Mouse (Mus musculus): Measurements from ENCODE around the gene Borcs8.

The Borcs8 gene

DNA sequence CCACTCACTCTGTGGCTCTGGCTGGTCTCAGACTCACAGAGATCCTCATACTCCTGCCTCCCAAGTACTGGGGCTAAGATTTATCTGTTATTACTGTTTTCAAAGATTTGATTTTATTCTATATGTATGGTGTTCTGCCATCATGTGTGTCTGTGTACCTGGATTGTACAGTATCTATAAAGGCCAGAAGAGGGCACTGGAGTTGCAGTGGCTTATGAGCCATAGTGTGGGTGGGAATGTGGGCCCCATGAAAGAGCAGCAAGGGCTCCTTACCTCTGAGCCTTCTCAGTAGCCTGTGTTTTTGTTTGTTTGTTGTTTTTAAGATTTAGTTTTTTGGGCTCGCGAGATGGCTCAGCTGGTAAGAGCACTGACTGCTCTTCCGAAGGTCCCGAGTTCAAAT, 39.8 kb downstream of the Borcs8 start:
- DNase-seq (ENCODE audit: low spot score) = peak; percentile 26

DNA sequence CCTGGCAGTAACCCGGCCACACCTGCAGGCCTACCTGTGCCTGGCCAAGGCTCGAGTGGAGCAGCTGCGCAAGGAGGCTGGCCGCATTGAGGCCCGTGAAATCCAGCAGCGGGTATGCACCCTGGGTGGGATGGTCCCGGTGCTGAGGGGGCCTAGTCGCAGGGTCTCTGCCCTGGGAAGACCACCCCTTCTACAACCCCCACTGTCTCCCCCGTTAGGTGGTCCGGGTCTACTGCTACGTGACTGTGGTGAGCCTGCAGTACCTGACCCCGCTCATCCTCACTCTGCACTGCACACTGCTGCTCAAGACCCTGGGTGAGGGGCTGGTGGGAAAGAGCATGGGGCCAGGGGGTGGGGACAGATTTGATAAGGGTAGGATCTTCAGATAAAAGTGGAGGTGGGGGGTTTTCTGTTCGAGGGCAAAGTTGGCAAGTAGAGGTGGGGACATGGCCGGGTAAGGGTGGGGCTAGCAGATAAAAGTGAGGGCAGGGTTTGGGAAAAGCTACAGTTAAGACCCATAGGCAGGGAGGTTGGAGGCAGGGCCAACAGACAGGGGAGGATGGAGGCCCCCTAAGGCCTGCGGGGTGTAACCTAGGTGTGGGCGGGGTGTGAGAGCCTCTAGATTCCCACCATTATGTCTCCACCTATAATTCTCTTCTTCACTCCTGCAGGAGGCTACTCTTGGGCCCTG, 42.1 kb downstream of the Borcs8 start:
- DNase-seq (ENCODE audit: low spot score) = no peak

DNA sequence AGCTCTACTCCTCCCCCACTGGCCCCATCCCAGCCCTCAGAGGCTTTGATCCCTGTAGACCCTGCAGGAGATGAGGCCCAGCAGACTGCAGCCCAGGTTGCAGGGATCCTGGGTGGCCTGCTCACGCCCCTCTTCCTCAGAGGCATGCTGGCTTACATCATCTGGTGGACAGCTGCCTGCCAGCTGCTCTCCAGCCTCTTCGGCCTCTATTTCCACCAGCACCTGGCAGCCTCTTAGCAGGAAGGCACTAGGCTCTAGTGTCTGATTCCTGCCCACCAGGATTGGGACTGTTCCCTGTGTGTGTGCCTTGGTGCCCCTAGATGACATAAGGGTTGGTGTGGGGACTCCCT, 42.6 kb downstream of the Borcs8 start:
- DNase-seq (ENCODE audit: low spot score) = peak; percentile 14

GRCm38 (mm10) chr8:70183194-70183593, 43.9 kb downstream of the Borcs8 start:
- DNase-seq (ENCODE audit: low spot score) = no peak

GRCm38 (mm10) chr8:70188707-70189106, 49.4 kb downstream of the Borcs8 start:
- DNase-seq (ENCODE audit: low spot score) = no peak

- DNase-seq (ENCODE audit: low spot score) = no peak
Observed at GRCm38 (mm10) chr8:70193238-70193637, 53.9 kb downstream of the Borcs8 start.

DNA sequence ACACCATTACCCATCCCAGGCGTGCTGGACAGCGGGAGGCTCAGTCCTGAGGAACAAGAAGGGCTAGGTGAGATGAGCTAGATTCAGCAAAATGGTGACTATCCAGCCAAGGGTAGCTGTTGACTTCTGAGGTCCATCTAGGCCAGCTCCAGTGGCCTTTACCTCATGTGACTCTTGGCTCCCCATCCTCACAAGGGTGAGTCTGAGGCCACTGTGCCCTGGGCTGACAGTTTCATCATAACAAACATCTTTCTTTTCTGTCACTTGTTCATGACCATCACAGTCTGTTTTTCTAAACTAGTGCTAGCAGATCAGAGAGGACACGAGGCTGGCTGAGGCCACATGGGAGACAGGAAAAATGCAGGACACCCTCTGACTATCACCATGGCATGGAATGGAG, 54.9 kb downstream of the Borcs8 start:
- no peak for DNase-seq (ENCODE audit: low spot score)

DNA sequence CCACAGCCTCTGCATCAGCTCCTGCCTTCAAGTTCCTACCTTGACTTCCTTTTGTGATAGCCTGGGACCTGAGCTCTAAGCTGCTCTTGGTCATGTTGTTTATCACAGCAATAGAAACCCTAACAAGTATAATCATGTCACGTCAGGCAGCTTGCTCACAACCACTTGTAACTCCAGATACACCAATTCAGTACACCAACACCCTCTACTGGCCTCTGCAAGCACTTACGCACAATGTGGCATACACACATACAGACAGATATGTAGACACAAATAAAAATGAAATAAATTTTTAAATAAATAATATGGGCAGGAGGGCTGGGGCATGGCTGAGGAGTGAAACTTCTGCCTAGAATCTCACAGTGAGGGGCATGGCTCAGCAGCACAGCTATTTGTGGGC, 56.5 kb downstream of the Borcs8 start:
- no peak for DNase-seq (ENCODE audit: low spot score)
